Mouse (Mus musculus) kidney, postnatal 0 days (tissue): ENCODE measurements around the gene Olfr1225. TPM values are rescaled to one million over a fixed set of nuclear protein-coding genes. Genes with fewer than 3 reads are reported as not detected.
"Not testable (repeated sequence)": the region's sequence is repeated elsewhere in the genome, so short reads cannot be mapped to it uniquely, and the experiment has no call there.

Source experiments
- ATAC-seq: fragments of 200-750 bp; cut with Nextera tagmentation; replicated peaks from 2 replicates; pipeline ENCODE4 v1.8.0; 2017; ENCODE audit warnings: low read depth, moderate number of reproducible peaks, moderate TSS enrichment, moderate library complexity; ENCODE audit not compliant: low FRiP score
- DNase-seq: peaks from one replicate; pipeline ENCODE4 v3.0.0-alpha.2; 2016; ENCODE audit warnings: low spot score
- H3K27ac ChIP-seq: fragments of 300-500 bp; sonication (generic); 2 replicates; pipeline ENCODE4 v1.5.1; 2014; ENCODE audit warnings: mild to moderate bottlenecking
- H3K27me3 ChIP-seq: fragments of 300-500 bp; sonication (generic); 2 replicates; pipeline ENCODE4 v1.6.1; 2014; ENCODE audit warnings: low read length, mixed read lengths; ENCODE audit not compliant: insufficient read depth
- H3K36me3 ChIP-seq: fragments of 300-500 bp; sonication (generic); 2 replicates; pipeline ENCODE4 v1.6.1; 2014; ENCODE audit warnings: low read length, mixed read lengths; ENCODE audit not compliant: insufficient read depth
- H3K4me1 ChIP-seq: fragments of 300-500 bp; sonication (generic); replicated peaks from 2 replicates; pipeline ENCODE4 v1.6.1; 2014; ENCODE audit warnings: antibody characterized with exemption, low read length, mixed read lengths; ENCODE audit not compliant: insufficient read depth
- H3K4me2 ChIP-seq: fragments of 300-500 bp; sonication (generic); 2 replicates; pipeline ENCODE4 v1.6.1; 2014; ENCODE audit warnings: mild to moderate bottlenecking, low read length, moderate library complexity, mixed read lengths
- H3K4me3 ChIP-seq: fragments of 300-500 bp; sonication (generic); replicated peaks from 2 replicates; pipeline ENCODE4 v1.5.1; 2014; ENCODE audit warnings: low read depth, low read length
- H3K9ac ChIP-seq: fragments of 300-500 bp; sonication (generic); 2 replicates; pipeline ENCODE4 v1.6.1; 2014; ENCODE audit warnings: low read depth, low read length
- H3K9me3 ChIP-seq: fragments of 300-500 bp; sonication (generic); replicated peaks from 2 replicates; pipeline ENCODE4 v1.6.1; 2016; ENCODE audit warnings: low read length, inconsistent platforms, mixed read lengths
- CTCF ChIP-seq: IDR thresholded peaks from 2 replicates; pipeline ENCODE4 v1.5.1; 2016; ENCODE audit warnings: antibody characterized with exemption, low read depth, mild to moderate bottlenecking, moderate library complexity
- WGBS: fragments of 180-500 bp; shearing (Covaris S2); extraction: QIAGEN DNeasy Blood & Tissue Kit; methylation state at CpG from one replicate; pipeline ENCODE4 v1.1.7; 2014; 5-methylcytosine and 5-hydroxymethylcytosine counted together
- polyA plus RNA-seq: library from polyadenylated mRNA; unstranded; fragments of >200 nt; fragmentation: Nextera tagmentation; extraction: Ambion mirVana; gene quantifications from 2 replicates; pipeline ENCODE4 v1.2.1, GENCODE M21; 2015

Gene Olfr1225
- polyA plus RNA-seq = not detected in 2 replicates

GRCm38 (mm10) chr2:89174569-89174968 is at the start of gene Olfr1225:
TSS of gene Olfr1225 (minus strand) at chr2:89174669.
- no peak for DNase-seq
- Histone ChIP-seq H3K36me3 (no peaks in the 10 kb centered on the region), H3K9ac (no peak within 1 kb of the TSS), H3K9me3 (no peaks in the 10 kb centered on the region), H3K27ac (no peak within 1 kb of the TSS), H3K4me3 (no peak within 1 kb of the TSS), H3K4me1 (no peaks in the 10 kb centered on the region), H3K27me3 (no peaks in the 10 kb centered on the region), H3K4me2 (no peak within 1 kb of the TSS)
- 89% methylated on average over 1 of the region's 1 CpGs for WGBS
- ATAC-seq = no peak
- TF ChIP-seq CTCF = no peak

- Histone ChIP-seq H3K4me3 (no peak within 1 kb of the TSS), H3K4me1 (no peaks in the 10 kb centered on the region)
Observed at GRCm38 (mm10) chr2:89199948-89200347, 25.5 kb upstream of the Olfr1225 start, which contains the start of gene Olfr1226. TSS of gene Olfr1226 (minus strand) at chr2:89200048.

GRCm38 (mm10) chr2:89196325-89196982 is 22.0 kb upstream of the Olfr1225 start:
- Histone ChIP-seq H3K27ac (no peak overlapping the region), H3K4me1 (no peaks in the 10 kb centered on the region), H3K27me3 (no peaks in the 10 kb centered on the region), H3K9me3 (no peaks in the 10 kb centered on the region), H3K4me3 (no peak overlapping the region), H3K4me2 (no peak overlapping the region), H3K36me3 (no peaks in the 10 kb centered on the region), H3K9ac (no peak overlapping the region)
- no peak for DNase-seq
- ATAC-seq = no peak
- TF ChIP-seq CTCF = no peak
- 81% methylated on average over 3 of the region's 3 CpGs for WGBS

More at GRCm38 (mm10) chr2:89199948-89200347, 25.5 kb upstream of the Olfr1225 start, which contains the start of gene Olfr1226:
- H3K4me2 ChIP-seq = no peak within 1 kb of the TSS
- WGBS = 59% methylated on average over 2 of the region's 2 CpGs
- no peak for TF ChIP-seq CTCF
- H3K9ac ChIP-seq = no peak within 1 kb of the TSS
- DNase-seq (no peak), ATAC-seq (no peak)
- no peaks in the 10 kb centered on the region for H3K36me3 ChIP-seq
- H3K9me3 ChIP-seq = no peaks in the 10 kb centered on the region
- H3K27me3 ChIP-seq = no peaks in the 10 kb centered on the region
- no peak within 1 kb of the TSS for H3K27ac ChIP-seq

GRCm38 (mm10) chr2:89164711-89165110 is 9.8 kb downstream of the Olfr1225 start:
- not testable (repeated sequence) for H3K4me3 ChIP-seq, H3K9ac ChIP-seq, H3K4me1 ChIP-seq, H3K27ac ChIP-seq, H3K9me3 ChIP-seq, ATAC-seq, H3K4me2 ChIP-seq, H3K27me3 ChIP-seq, H3K36me3 ChIP-seq, DNase-seq
- 91% methylated on average over 4 of the region's 4 CpGs for WGBS

- DNase-seq, H3K9me3 ChIP-seq, H3K27ac ChIP-seq, H3K4me3 ChIP-seq, H3K4me1 ChIP-seq, H3K27me3 ChIP-seq, H3K9ac ChIP-seq, ATAC-seq, H3K36me3 ChIP-seq, H3K4me2 ChIP-seq: not testable (repeated sequence)
- 92% methylated on average over 8 of the region's 8 CpGs for WGBS
Observed at GRCm38 (mm10) chr2:89163991-89164390, 10.5 kb downstream of the Olfr1225 start, which contains the start of gene Olfr1224-ps1. TSS of gene Olfr1224-ps1 (minus strand) at chr2:89164091.

- Histone ChIP-seq H3K36me3 (no peaks in the 10 kb centered on the region), H3K27me3 (no peaks in the 10 kb centered on the region), H3K9me3 (no peaks in the 10 kb centered on the region), H3K4me1 (no peaks in the 10 kb centered on the region), H3K4me2 (no peak within 1 kb of the TSS), H3K4me3 (no peak within 1 kb of the TSS), H3K9ac (no peak within 1 kb of the TSS), H3K27ac (no peak within 1 kb of the TSS)
- 81% methylated on average over 1 of the region's 1 CpGs for WGBS
- ATAC-seq (no peak), DNase-seq (no peak)
- no peak for TF ChIP-seq CTCF
Observed at GRCm38 (mm10) chr2:89151460-89151859, 23.0 kb downstream of the Olfr1225 start, which contains the start of gene Olfr1223. TSS of gene Olfr1223 (minus strand) at chr2:89151560.
